Mouse (Mus musculus) kidney, adult 2 months (tissue): ENCODE data around the gene Fga.

Experiments used
- CTCF ChIP-seq: fragments of 200-500 bp; conservative IDR thresholded peaks from 2 replicates; pipeline ENCODE4 v1.5.1; 2011; ENCODE audit warnings: low read depth, mild to moderate bottlenecking, control low read depth, low read length, moderate library complexity, mixed read lengths; ENCODE audit not compliant: insufficient read depth, insufficient read length
- POLR2A ChIP-seq: fragments of 200-500 bp; IDR thresholded peaks from one replicate; pipeline ENCODE4 v1.6.1; 2011; ENCODE audit warnings: low read depth, low read length, control low read depth

GRCm38 (mm10) chr3:82981861-82982260 lies 44.0 kb upstream of the Fga start:
- TF ChIP-seq POLR2A: no peak
- no peak for TF ChIP-seq CTCF
